Mouse (Mus musculus) CH12.LX (cell line): Measurements from ENCODE around the gene B3gntl1. TPM values are rescaled to one million over a fixed set of nuclear protein-coding genes. Genes with fewer than 3 reads are reported as not detected.

Source experiments
- DNase-seq: peaks from one replicate; pipeline ENCODE4 v3.0.0-alpha.2; 2013; ENCODE audit errors: extremely low read depth
- H3K27ac ChIP-seq: 2 replicates; pipeline ENCODE4 v1.5.1; 2012; ENCODE audit warnings: low read depth, mild to moderate bottlenecking, control low read depth, moderate library complexity; ENCODE audit not compliant: insufficient read depth
- H3K27me3 ChIP-seq: replicated peaks from 2 replicates; pipeline ENCODE3; 2012; ENCODE audit warnings: inconsistent platforms
- H3K36me3 ChIP-seq, 2 experiments: replicated peaks in 1 of 2; 2 replicates each; pipeline versions ENCODE3 to v1.6.1; 2012; ENCODE audit warnings: inconsistent platforms in 1 of 2, low read length in 1 of 2, mild to moderate bottlenecking in 1 of 2, mixed read lengths in 1 of 2, moderate library complexity in 1 of 2; ENCODE audit not compliant: control insufficient read depth in 1 of 2, insufficient read depth in 1 of 2
- H3K4me1 ChIP-seq, 2 experiments: 2 replicates each; pipeline ENCODE4 v1.6.1; 2012; ENCODE audit warnings: inconsistent platforms in 1 of 2, moderate library complexity in 1 of 2; ENCODE audit not compliant: insufficient read depth in 2 of 2, control insufficient read depth in 1 of 2
- H3K4me2 ChIP-seq: 2 replicates; pipeline ENCODE4 v1.6.1; 2012; ENCODE audit warnings: low read depth, mild to moderate bottlenecking, control low read depth; ENCODE audit not compliant: poor library complexity, insufficient read depth, severe bottlenecking
- H3K4me3 ChIP-seq, 3 experiments: fragments of 150-350 bp in 1 of 3; sonication (generic) in 1 of 3; replicated peaks in 1 of 3; 2 replicates each; pipeline versions ENCODE3 to v1.5.1; 2011 to 2012; ENCODE audit warnings: low read depth in 2 of 3, low read length in 2 of 3, mild to moderate bottlenecking in 2 of 3, moderate library complexity in 2 of 3, control low read depth in 1 of 3, improper control_type of control experiment in 1 of 3, inconsistent platforms in 1 of 3, mixed read lengths in 1 of 3; ENCODE audit not compliant: poor library complexity in 1 of 3
- H3K79me2 ChIP-seq: replicated peaks from 2 replicates; pipeline ENCODE4 v1.6.1; 2012; ENCODE audit warnings: mild to moderate bottlenecking, moderate library complexity; ENCODE audit not compliant: control insufficient read depth, poor library complexity, insufficient read depth, severe bottlenecking; ENCODE audit errors: extremely low read depth
- H3K9ac ChIP-seq: 2 replicates; pipeline ENCODE4 v1.6.1; 2012; ENCODE audit warnings: low read depth, mild to moderate bottlenecking, control low read depth, moderate library complexity; ENCODE audit not compliant: insufficient read depth
- H3K9me3 ChIP-seq: replicated peaks from 2 replicates; pipeline ENCODE3; 2012; ENCODE audit warnings: low read length, inconsistent platforms, mixed read lengths
- BHLHE40 ChIP-seq: IDR thresholded peaks from 2 replicates; pipeline ENCODE4 v1.6.1; 2011; ENCODE audit warnings: mild to moderate bottlenecking, low read depth, low read length, improper control_type of control experiment
- CHD1 ChIP-seq: IDR thresholded peaks from 2 replicates; pipeline ENCODE4 v1.6.1; 2012; ENCODE audit warnings: low read depth, low read length, improper control_type of control experiment, inconsistent platforms
- CHD2 ChIP-seq: IDR thresholded peaks from 2 replicates; pipeline ENCODE4 v1.6.1; 2011; ENCODE audit warnings: low read length, improper control_type of control experiment
- CTCF ChIP-seq, 2 experiments: IDR thresholded peaks in 1 of 2; conservative IDR thresholded peaks in 1 of 2; 2 replicates each; pipeline ENCODE4 v1.5.1; 2011 to 2012; ENCODE audit warnings: low read depth in 2 of 2, low read length in 2 of 2, improper control_type of control experiment in 1 of 2, inconsistent platforms in 1 of 2, mild to moderate bottlenecking in 1 of 2, moderate library complexity in 1 of 2
- E2F4 ChIP-seq: IDR thresholded peaks from 2 replicates; pipeline ENCODE4 v1.6.1; 2011; ENCODE audit warnings: low read depth, low read length, improper control_type of control experiment; ENCODE audit not compliant: insufficient replicate concordance
- ELF1 ChIP-seq: IDR thresholded peaks from 2 replicates; pipeline ENCODE4 v1.6.1; 2014; ENCODE audit warnings: low read depth, mild to moderate bottlenecking, inconsistent platforms, low read length, improper control_type of control experiment
- EP300 ChIP-seq: IDR thresholded peaks from 2 replicates; pipeline ENCODE4 v1.6.1; 2011; ENCODE audit warnings: low read length, improper control_type of control experiment
- ETS1 ChIP-seq: conservative IDR thresholded peaks from 2 replicates; pipeline ENCODE4 v1.6.1; 2012; ENCODE audit warnings: low read depth, mild to moderate bottlenecking, inconsistent platforms, low read length, improper control_type of control experiment, moderate library complexity
- GABPA ChIP-seq: IDR thresholded peaks from 2 replicates; pipeline ENCODE4 v1.6.1; 2012; ENCODE audit warnings: low read depth, low read length, improper control_type of control experiment, inconsistent platforms; ENCODE audit not compliant: insufficient replicate concordance
- HCFC1 ChIP-seq: IDR thresholded peaks from 2 replicates; pipeline ENCODE4 v1.6.1; 2012; ENCODE audit warnings: low read depth, mild to moderate bottlenecking, inconsistent platforms, low read length, improper control_type of control experiment
- IRF4 ChIP-seq: IDR thresholded peaks from 2 replicates; pipeline ENCODE4 v1.6.1; 2014; ENCODE audit warnings: low read depth, mild to moderate bottlenecking, inconsistent platforms, low read length, improper control_type of control experiment
- JUN ChIP-seq: IDR thresholded peaks from 2 replicates; pipeline ENCODE4 v1.6.1; 2011; ENCODE audit warnings: low read depth, mild to moderate bottlenecking, low read length, improper control_type of control experiment, moderate library complexity; ENCODE audit not compliant: insufficient read depth
- JUND ChIP-seq: conservative IDR thresholded peaks from 2 replicates; pipeline ENCODE4 v1.6.1; 2011; ENCODE audit warnings: low read depth, low read length, improper control_type of control experiment
- KAT2A ChIP-seq: IDR thresholded peaks from 2 replicates; pipeline ENCODE4 v1.6.1; 2012; ENCODE audit warnings: low read length, improper control_type of control experiment, inconsistent platforms; ENCODE audit not compliant: insufficient replicate concordance
- MAFK ChIP-seq: IDR thresholded peaks from 2 replicates; pipeline ENCODE4 v1.6.1; 2011; ENCODE audit warnings: low read length, improper control_type of control experiment; ENCODE audit not compliant: insufficient replicate concordance
- MAX ChIP-seq: IDR thresholded peaks from 2 replicates; pipeline ENCODE4 v1.6.1; 2011; ENCODE audit warnings: low read length, improper control_type of control experiment
- MAZ ChIP-seq: IDR thresholded peaks from 2 replicates; pipeline ENCODE4 v1.6.1; 2012; ENCODE audit warnings: low read depth, mild to moderate bottlenecking, inconsistent platforms, low read length, improper control_type of control experiment, moderate library complexity
- MEF2A ChIP-seq: IDR thresholded peaks from 2 replicates; pipeline ENCODE4 v1.6.1; 2014; ENCODE audit warnings: low read depth, mild to moderate bottlenecking, inconsistent platforms, low read length, improper control_type of control experiment, borderline replicate concordance
- MXI1 ChIP-seq: IDR thresholded peaks from 2 replicates; pipeline ENCODE4 v1.6.1; 2011; ENCODE audit warnings: mild to moderate bottlenecking, low read depth, low read length, improper control_type of control experiment
- MYC ChIP-seq: IDR thresholded peaks from 2 replicates; pipeline ENCODE4 v1.6.1; 2011; ENCODE audit warnings: low read depth, mild to moderate bottlenecking, improper control_type of control experiment, low read length
- NELFE ChIP-seq: IDR thresholded peaks from 2 replicates; pipeline ENCODE4 v1.6.1; 2011; ENCODE audit warnings: low read depth, low read length, improper control_type of control experiment
- NRF1 ChIP-seq: IDR thresholded peaks from 2 replicates; pipeline ENCODE4 v1.6.1; 2014; ENCODE audit warnings: low read depth, mild to moderate bottlenecking, inconsistent platforms, low read length, improper control_type of control experiment, moderate library complexity
- PAX5 ChIP-seq: IDR thresholded peaks from 2 replicates; pipeline ENCODE4 v1.6.1; 2012; ENCODE audit warnings: low read length, inconsistent platforms, mixed read lengths
- POLR2A ChIP-seq: IDR thresholded peaks from 2 replicates; pipeline ENCODE4 v1.6.1; 2011; ENCODE audit warnings: low read depth, mild to moderate bottlenecking, improper control_type of control experiment, low read length
- POLR2AphosphoS2 ChIP-seq: IDR thresholded peaks from 2 replicates; pipeline ENCODE4 v1.6.1; 2011; ENCODE audit warnings: low read depth, low read length, improper control_type of control experiment
- RAD21 ChIP-seq: IDR thresholded peaks from 2 replicates; pipeline ENCODE4 v1.6.1; 2011; ENCODE audit warnings: low read depth, mild to moderate bottlenecking, low read length, improper control_type of control experiment, moderate library complexity
- RCOR1 ChIP-seq: conservative IDR thresholded peaks from 2 replicates; pipeline ENCODE4 v1.6.1; 2012; ENCODE audit warnings: low read depth, mild to moderate bottlenecking, inconsistent platforms, low read length, improper control_type of control experiment
- SIN3A ChIP-seq: IDR thresholded peaks from 2 replicates; pipeline ENCODE4 v1.6.1; 2012; ENCODE audit warnings: low read length, improper control_type of control experiment, inconsistent platforms
- SMC3 ChIP-seq: IDR thresholded peaks from 2 replicates; pipeline ENCODE4 v1.6.1; 2011; ENCODE audit warnings: low read depth, low read length, improper control_type of control experiment
- TBP ChIP-seq: conservative IDR thresholded peaks from 2 replicates; pipeline ENCODE4 v1.6.1; 2011; ENCODE audit warnings: low read depth, low read length, improper control_type of control experiment
- TCF12 ChIP-seq: IDR thresholded peaks from 2 replicates; pipeline ENCODE4 v1.6.1; 2014; ENCODE audit warnings: low read depth, mild to moderate bottlenecking, inconsistent platforms, low read length, improper control_type of control experiment
- UBTF ChIP-seq: IDR thresholded peaks from 2 replicates; pipeline ENCODE4 v1.6.1; 2012; ENCODE audit warnings: low read depth, mild to moderate bottlenecking, inconsistent platforms, low read length, improper control_type of control experiment, moderate library complexity
- USF1 ChIP-seq: IDR thresholded peaks from 2 replicates; pipeline ENCODE4 v1.6.1; 2014; ENCODE audit warnings: low read depth, mild to moderate bottlenecking, inconsistent platforms, low read length, improper control_type of control experiment
- USF2 ChIP-seq: conservative IDR thresholded peaks from 2 replicates; pipeline ENCODE4 v1.6.1; 2011; ENCODE audit warnings: low read depth, low read length, improper control_type of control experiment
- ZC3H11A ChIP-seq: IDR thresholded peaks from 2 replicates; pipeline ENCODE4 v1.6.1; 2012; ENCODE audit warnings: low read depth, mild to moderate bottlenecking, inconsistent platforms, low read length, improper control_type of control experiment
- ZKSCAN1 ChIP-seq: IDR thresholded peaks from 2 replicates; pipeline ENCODE4 v1.6.1; 2012; ENCODE audit warnings: low read depth, inconsistent platforms, low read length, improper control_type of control experiment, borderline replicate concordance
- ZMIZ1 ChIP-seq: IDR thresholded peaks from 2 replicates; pipeline ENCODE4 v1.6.1; 2012; ENCODE audit warnings: low read depth, mild to moderate bottlenecking, inconsistent platforms, low read length, improper control_type of control experiment
- ZNF384 ChIP-seq: IDR thresholded peaks from 2 replicates; pipeline ENCODE4 v1.6.1; 2012; ENCODE audit warnings: low read depth, low read length, improper control_type of control experiment, inconsistent platforms
- dilution Hi-C: fragments of 300-500 bp; cut with MboI; formaldehyde crosslinking; loops from 2 replicates; pipeline ENCODE4 v1.14.3; 2020; ENCODE audit warnings: low sequenced_read_pairs; ENCODE audit not compliant: extremely low pct_unique_long_range_greater_than_20kb, extremely low pct_ligation_motif_present
- in situ Hi-C: fragments of 300-500 bp; cut with MboI; formaldehyde crosslinking; loops from 3 replicates; pipeline ENCODE4 v1.14.3; 2019; ENCODE audit warnings: low sequenced_read_pairs, low pct_ligation_motif_present, low pct_unique_long_range_greater_than_20kb, mixed read lengths
- polyA plus RNA-seq: library from polyadenylated mRNA; unstranded; fragments of >175 nt; gene quantifications from 2 replicates; pipeline ENCODE4 v1.2.1, GENCODE M21; 2012; ENCODE audit warnings: low read depth; ENCODE audit not compliant: insufficient read length
- total RNA-seq, 2 experiments: library from RNA; depleted of rRNA; stranded (reverse); fragments of 300-350 nt in 1 of 2; fragments of >200 nt in 1 of 2; gene quantifications; 2 replicates each; pipeline ENCODE4 v1.2.3; 2012 to 2014

Gene B3gntl1
- total and polyA plus RNA-seq, 3 experiments, result 7.3 to 10.3 (median 8.7) TPM

DNA sequence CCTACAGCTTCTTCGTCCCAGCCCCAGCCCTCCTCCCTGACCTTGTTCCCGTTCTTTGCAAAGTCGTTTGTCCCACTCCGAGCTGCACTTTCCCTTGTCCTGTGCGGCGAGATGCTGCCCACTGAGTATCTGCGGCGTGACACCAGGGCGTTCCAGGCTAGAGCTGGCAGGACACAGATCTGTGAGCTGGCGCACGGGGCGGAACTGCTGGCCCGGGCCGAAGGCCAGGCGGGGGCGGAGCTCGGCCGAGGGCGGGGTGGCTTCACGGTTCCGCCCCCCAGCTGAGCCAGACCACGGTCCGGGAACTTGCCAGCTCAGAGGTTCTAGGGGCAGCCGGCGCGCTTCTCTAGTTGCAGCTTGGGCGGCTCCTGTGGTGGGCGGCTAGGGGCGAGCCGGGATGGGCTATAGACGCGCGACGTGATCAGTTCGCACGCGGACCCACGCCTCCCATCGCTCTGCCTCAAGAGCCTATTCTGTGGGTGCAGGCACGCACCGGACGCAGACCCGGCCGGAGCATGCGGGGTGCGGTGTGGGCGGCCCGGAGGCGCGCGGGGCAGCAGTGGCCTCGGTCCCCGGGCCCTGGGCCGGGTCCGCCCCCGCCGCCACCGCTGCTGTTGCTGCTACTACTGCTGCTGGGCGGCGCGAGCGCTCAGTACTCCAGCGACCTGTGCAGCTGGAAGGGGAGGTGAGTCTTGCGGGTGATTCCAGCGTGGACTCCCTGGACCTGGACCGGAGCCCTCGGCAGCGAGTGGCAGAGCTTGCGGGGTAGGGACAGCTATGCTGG is 29.4 kb upstream of the B3gntl1 start:
- dilution Hi-C loops (no loop called here), in situ Hi-C loops (loop anchor here (10.0 kb wide), 1 partner anchor 92 kb away; no protein-coding TSS in a partner anchor)
- peaks cover 0 to 12% of the 10 kb centered on the region in 2 experiments; a peak in 2 of 4 replicates for H3K4me1 ChIP-seq
- no peaks in the 10 kb centered on the region for H3K36me3 ChIP-seq
- H3K4me3 ChIP-seq, result peak overlapping the region; percentile 43 to 70 (median 57)
- H3K27me3 ChIP-seq, result peaks cover 32% of the 10 kb centered on the region
- H3K9me3 ChIP-seq, result no peaks in the 10 kb centered on the region
- H3K27ac ChIP-seq, result no peak overlapping the region
- peak; percentile 54 for DNase-seq
- peak overlapping the region; percentile 89 for H3K4me2 ChIP-seq
- H3K79me2 ChIP-seq, result no peaks in the 10 kb centered on the region
- no peak for TF ChIP-seq JUN
- no peak for TF ChIP-seq CTCF (conservative IDR thresholded peaks at IDR 0.05 in 1 of 2, IDR thresholded peaks at IDR 0.05 in 1 of 2; ENCODE audit: low read depth in 2 of 2, low read length in 2 of 2)
- TF ChIP-seq MAZ, result peak; percentile 75; the same call in 1 of the 2 replicates
- TF ChIP-seq USF1, result no peak
- TF ChIP-seq NRF1, result peak; percentile 70
- TF ChIP-seq POLR2A, result peak; percentile 57
- no peak for TF ChIP-seq USF2
- no peak for TF ChIP-seq MAX
- TF ChIP-seq MAFK, result no peak
- no peak for TF ChIP-seq ZNF384
- TF ChIP-seq EP300, result no peak
- no peak for TF ChIP-seq UBTF
- TF ChIP-seq NELFE, result no peak
- no peak for TF ChIP-seq GABPA
- no peak for TF ChIP-seq ZC3H11A
- peak; percentile 52; the same call in 1 of the 2 replicates for TF ChIP-seq BHLHE40
- TF ChIP-seq RCOR1, result no peak
- TF ChIP-seq PAX5, result no peak
- no peak; the same call in 1 of the 2 replicates for TF ChIP-seq HCFC1
- TF ChIP-seq TBP, result no peak
- peak; percentile 78 for TF ChIP-seq ELF1
- TF ChIP-seq MXI1, result peak; percentile 66; the same call in 1 of the 2 replicates
- peak; percentile 58 for TF ChIP-seq TCF12
- no peak for TF ChIP-seq CHD2
- no peak for TF ChIP-seq MYC
- no peak for TF ChIP-seq ETS1
- TF ChIP-seq ZMIZ1, result no peak
- TF ChIP-seq JUND, result no peak
- no peak for TF ChIP-seq RAD21
- no peak for TF ChIP-seq KAT2A
- TF ChIP-seq SMC3, result no peak
- no peak for TF ChIP-seq E2F4
- peak; percentile 57; the same call in 1 of the 2 replicates for TF ChIP-seq IRF4
- no peak for TF ChIP-seq POLR2AphosphoS2
- TF ChIP-seq MEF2A, result no peak
- peak; percentile 78; the same call in 1 of the 2 replicates for TF ChIP-seq SIN3A
- no peak for TF ChIP-seq ZKSCAN1
- TF ChIP-seq CHD1, result no peak
- H3K9ac ChIP-seq, result peak overlapping the region; percentile 16
